Mouse (Mus musculus) liver, adult 2 months (tissue): ENCODE results near the gene Brms1. TPM values are rescaled to one million over a fixed set of nuclear protein-coding genes. Genes with fewer than 3 reads are reported as not detected.

ENCODE experiments used
- DNase-seq: peaks from one replicate; pipeline ENCODE4 v3.0.0-alpha.2; 2011; ENCODE audit warnings: low read depth, low spot score; ENCODE audit errors: extremely low read depth
- H3K27ac ChIP-seq: fragments of 200-500 bp; replicated peaks from 2 replicates; pipeline ENCODE4 v1.5.1; 2012; ENCODE audit warnings: low read depth, mild to moderate bottlenecking, control low read depth, inconsistent platforms, low read length; ENCODE audit not compliant: insufficient read depth
- H3K27me3 ChIP-seq: fragments of 200-500 bp; 2 replicates; pipeline ENCODE4 v1.6.1; 2012; ENCODE audit warnings: mild to moderate bottlenecking, moderate library complexity, low read length, inconsistent platforms; ENCODE audit not compliant: control insufficient read depth, insufficient read depth
- H3K36me3 ChIP-seq: fragments of 200-500 bp; 2 replicates; pipeline ENCODE4 v1.6.1; 2012; ENCODE audit warnings: low read length, inconsistent platforms; ENCODE audit not compliant: control insufficient read depth, insufficient read depth
- H3K4me1 ChIP-seq: fragments of 200-500 bp; 2 replicates; pipeline ENCODE4 v1.6.1; 2011; ENCODE audit warnings: low read length; ENCODE audit not compliant: control insufficient read depth, insufficient read depth
- H3K4me3 ChIP-seq: fragments of 200-500 bp; 2 replicates; pipeline ENCODE4 v1.5.1; 2011; ENCODE audit warnings: low read depth, mild to moderate bottlenecking, control low read depth, low read length, moderate library complexity; ENCODE audit not compliant: insufficient read depth
- H3K79me2 ChIP-seq: fragments of 200-500 bp; 2 replicates; pipeline ENCODE4 v1.6.1; 2012; ENCODE audit warnings: inconsistent platforms, mild to moderate bottlenecking, low read length, moderate library complexity; ENCODE audit not compliant: control insufficient read depth, insufficient read depth
- H3K9ac ChIP-seq: fragments of 200-500 bp; 2 replicates; pipeline ENCODE4 v1.6.1; 2012; ENCODE audit warnings: low read depth, mild to moderate bottlenecking, control low read depth, inconsistent platforms, low read length
- CTCF ChIP-seq: fragments of 200-500 bp; IDR thresholded peaks from 2 replicates; pipeline ENCODE4 v1.5.1; 2011; ENCODE audit warnings: low read depth, low read length, control low read depth
- POLR2A ChIP-seq: fragments of 200-500 bp; IDR thresholded peaks from 2 replicates; pipeline ENCODE4 v1.6.1; 2011; ENCODE audit warnings: low read length, control low read depth; ENCODE audit not compliant: insufficient read depth; ENCODE audit errors: extremely low read depth
- WGBS: fragments of 180-500 bp; shearing (Covaris S2); methylation state at CpG from one replicate; pipeline ENCODE4 v1.1.7; 2018; 5-methylcytosine and 5-hydroxymethylcytosine counted together
- polyA plus RNA-seq: library from polyadenylated mRNA; depleted of rRNA; stranded (reverse); fragments of >200 nt; gene quantifications from 2 replicates; pipeline ENCODE4 v1.2.3, GENCODE M21; 2012
- total RNA-seq: library from RNA; depleted of rRNA; stranded (reverse); fragments of >200 nt; gene quantifications from 2 replicates; pipeline ENCODE4 v1.2.3, GENCODE M21; 2014

The Brms1 gene
- total and polyA plus RNA-seq, 2 experiments, result 13.2 to 22.6 TPM

- H3K79me2 ChIP-seq, result no peaks in the 10 kb centered on the region
- no peaks in the 10 kb centered on the region for H3K4me1 ChIP-seq
- no peak overlapping the region for H3K27ac ChIP-seq
Measured at GRCm38 (mm10) chr19:5057876-5058775, 17.0 kb downstream of the Brms1 start.

GRCm38 (mm10) chr19:5058801-5059771, 17.9 kb downstream of the Brms1 start:
- Histone ChIP-seq H3K27ac (no peak overlapping the region; the same call in 1 of the 2 replicates), H3K36me3 (no peaks in the 10 kb centered on the region), H3K79me2 (no peaks in the 10 kb centered on the region), H3K9ac (no peak overlapping the region), H3K4me1 (no peaks in the 10 kb centered on the region), H3K4me3 (no peak overlapping the region), H3K27me3 (no peaks in the 10 kb centered on the region)
- DNase-seq, result no peak
- 28% methylated on average over 10 of the region's 10 CpGs for WGBS
- TF ChIP-seq POLR2A (no peak), CTCF (no peak)

More at GRCm38 (mm10) chr19:5057876-5058775, 17.0 kb downstream of the Brms1 start:
- no peak for TF ChIP-seq CTCF
- no peak for TF ChIP-seq POLR2A
- WGBS, result 46% methylated on average over 16 of the region's 16 CpGs
- Histone ChIP-seq H3K27me3 (no peaks in the 10 kb centered on the region), H3K36me3 (no peaks in the 10 kb centered on the region), H3K4me3 (no peak overlapping the region), H3K9ac (no peak overlapping the region)
- no peak for DNase-seq

DNA sequence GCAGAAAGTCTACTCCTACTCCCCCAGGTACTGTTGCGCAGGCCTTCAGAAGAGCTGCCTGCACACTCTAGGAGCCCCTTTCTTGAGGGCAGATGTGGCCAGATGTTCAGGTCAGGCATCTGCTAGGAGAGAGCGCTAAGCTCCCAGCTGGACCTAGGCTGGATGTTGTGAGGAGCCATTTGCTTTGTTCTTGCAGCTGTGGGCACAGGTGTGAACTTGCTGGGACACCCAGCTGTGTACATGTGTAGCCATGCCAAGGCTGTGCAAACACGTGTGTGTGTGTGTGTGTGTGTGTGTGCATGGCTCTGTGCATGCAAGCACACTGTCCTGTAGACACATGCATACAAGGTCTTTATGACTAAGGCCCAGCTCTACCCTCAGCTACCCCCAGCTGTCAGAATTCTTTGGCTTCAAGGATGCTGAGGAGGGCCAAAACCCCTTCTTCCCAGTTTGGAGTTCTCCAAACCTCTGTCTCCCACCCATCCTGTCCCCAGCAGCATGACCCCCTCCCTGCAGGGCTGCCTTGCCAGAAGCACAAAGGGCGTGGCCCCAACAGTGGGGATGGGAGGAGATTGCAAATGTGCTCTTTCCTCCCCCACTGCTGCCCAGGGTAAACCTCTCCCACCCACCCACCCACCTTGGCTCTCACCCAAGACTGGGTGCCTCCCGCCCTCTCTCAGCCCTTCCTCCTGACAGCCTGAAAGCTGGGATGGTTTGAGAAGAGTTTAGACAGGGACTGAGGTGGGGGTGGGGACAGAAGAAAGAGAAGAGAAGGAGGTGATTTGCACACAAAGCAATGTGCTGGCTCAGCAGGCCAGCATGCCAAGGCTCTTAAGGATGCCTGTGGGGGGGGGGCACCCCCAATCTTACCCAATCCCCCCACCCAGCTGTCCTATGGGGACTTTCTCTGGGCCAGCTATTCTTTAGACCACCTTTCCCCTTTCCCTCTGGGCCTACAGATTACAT, 19.5 kb downstream of the Brms1 start:
- Histone ChIP-seq H3K27ac (no peak overlapping the region), H3K4me3 (no peak overlapping the region), H3K27me3 (no peaks in the 10 kb centered on the region), H3K4me1 (no peaks in the 10 kb centered on the region), H3K79me2 (no peaks in the 10 kb centered on the region), H3K36me3 (no peaks in the 10 kb centered on the region), H3K9ac (no peak overlapping the region)
- 51% methylated on average over 5 of the region's 5 CpGs for WGBS
- DNase-seq, result no peak
- TF ChIP-seq CTCF, result no peak

- H3K27ac ChIP-seq, result no peak overlapping the region
- no peaks in the 10 kb centered on the region for H3K4me1 ChIP-seq
- no peak for TF ChIP-seq POLR2A
- no peak for TF ChIP-seq CTCF
- WGBS, result 85% methylated on average over 5 of the region's 5 CpGs
- no peaks in the 10 kb centered on the region for H3K36me3 ChIP-seq
- no peak for DNase-seq
- H3K4me3 ChIP-seq, result no peak overlapping the region
- H3K9ac ChIP-seq, result no peak overlapping the region
- H3K27me3 ChIP-seq, result no peaks in the 10 kb centered on the region
- no peaks in the 10 kb centered on the region for H3K79me2 ChIP-seq
Measured at GRCm38 (mm10) chr19:5062041-5062440, 20.9 kb downstream of the Brms1 start.

GRCm38 (mm10) chr19:5062446-5062845, 21.3 kb downstream of the Brms1 start:
- H3K4me3 ChIP-seq, result no peak overlapping the region
- no peaks in the 10 kb centered on the region for H3K79me2 ChIP-seq
- no peaks in the 10 kb centered on the region for H3K4me1 ChIP-seq
- H3K36me3 ChIP-seq, result no peaks in the 10 kb centered on the region
- no peak for TF ChIP-seq CTCF
- TF ChIP-seq POLR2A, result no peak
- H3K27ac ChIP-seq, result no peak overlapping the region
- WGBS, result 89% methylated on average over 6 of the region's 6 CpGs
- H3K9ac ChIP-seq, result no peak overlapping the region
- DNase-seq, result no peak
- no peaks in the 10 kb centered on the region for H3K27me3 ChIP-seq
